Mouse (Mus musculus) midbrain, embryonic 10.5 days (tissue): ENCODE measurements at regions not wholly inside any gene's neighbourhood (a gene's known extent, or its start where the extent isn't known, plus 50 kb on each side); places are given as distances from the start of the nearest gene placed in this dataset.

Source experiments
- DNase-seq: peaks from one replicate; pipeline ENCODE4 v3.0.0-alpha.2; 2017; ENCODE audit warnings: low spot score
- H3K27ac ChIP-seq: fragments of 300-500 bp; sonication (generic); replicated peaks from 2 replicates; pipeline ENCODE4 v1.5.1; 2016; ENCODE audit warnings: mild to moderate bottlenecking
- H3K27me3 ChIP-seq: fragments of 300-500 bp; sonication (generic); 2 replicates; pipeline ENCODE4 v1.6.1; 2016; ENCODE audit warnings: low read depth, mild to moderate bottlenecking; ENCODE audit not compliant: poor library complexity, severe bottlenecking
- H3K36me3 ChIP-seq: fragments of 300-500 bp; sonication (generic); 2 replicates; pipeline ENCODE4 v1.6.1; 2016; ENCODE audit warnings: mild to moderate bottlenecking, moderate library complexity
- H3K4me1 ChIP-seq: fragments of 300-500 bp; sonication (generic); 2 replicates; pipeline ENCODE4 v1.6.1; 2016
- H3K4me3 ChIP-seq: fragments of 300-500 bp; sonication (generic); 2 replicates; pipeline ENCODE4 v1.5.1; 2016; ENCODE audit warnings: mild to moderate bottlenecking, moderate library complexity
- H3K9me3 ChIP-seq: fragments of 300-500 bp; sonication (generic); replicated peaks from 2 replicates; pipeline ENCODE4 v1.6.1; 2016; ENCODE audit warnings: mild to moderate bottlenecking
- WGBS: fragments of 180-500 bp; shearing (Covaris S2); methylation state at CpG from one replicate; pipeline ENCODE4 v1.1.7; 2016; 5-methylcytosine and 5-hydroxymethylcytosine counted together

GRCm38 (mm10) chr9:101807249-101807648, 54.4 kb upstream of the 9630041A04Rik start:
- Histone ChIP-seq H3K36me3 (no peaks in the 10 kb centered on the region), H3K9me3 (no peaks in the 10 kb centered on the region), H3K27me3 (no peaks in the 10 kb centered on the region), H3K27ac (no peak overlapping the region), H3K4me1 (peaks cover 7% of the 10 kb centered on the region), H3K4me3 (no peak overlapping the region)
- 47% methylated on average over 4 of the region's 4 CpGs for WGBS
- no peak for DNase-seq

DNA sequence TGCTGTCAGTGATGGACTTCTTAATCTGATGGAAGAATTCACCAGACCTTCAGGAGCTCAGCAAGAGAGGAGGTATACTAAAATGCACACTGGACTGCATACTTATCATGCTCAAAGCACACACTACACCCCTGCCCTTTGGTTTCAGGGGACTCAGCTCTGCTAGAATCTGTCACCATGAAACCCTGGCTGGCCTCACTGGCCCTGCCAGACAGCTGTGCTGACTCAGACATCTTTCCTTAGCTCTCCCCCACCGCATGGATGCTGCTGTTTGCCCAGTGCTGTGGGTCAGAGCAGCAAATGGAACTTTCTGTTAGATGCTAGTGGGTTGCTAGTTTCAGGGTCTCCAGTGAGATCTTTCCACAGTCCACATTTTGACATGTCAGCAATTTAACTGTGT, 64.9 kb upstream of the 9630041A04Rik start:
- Histone ChIP-seq H3K9me3 (no peaks in the 10 kb centered on the region), H3K27ac (no peak overlapping the region), H3K4me3 (no peak overlapping the region), H3K36me3 (no peaks in the 10 kb centered on the region), H3K27me3 (no peaks in the 10 kb centered on the region), H3K4me1 (no peaks in the 10 kb centered on the region)
- 75% methylated on average over 1 of the region's 1 CpGs for WGBS
- DNase-seq, result no peak

DNA sequence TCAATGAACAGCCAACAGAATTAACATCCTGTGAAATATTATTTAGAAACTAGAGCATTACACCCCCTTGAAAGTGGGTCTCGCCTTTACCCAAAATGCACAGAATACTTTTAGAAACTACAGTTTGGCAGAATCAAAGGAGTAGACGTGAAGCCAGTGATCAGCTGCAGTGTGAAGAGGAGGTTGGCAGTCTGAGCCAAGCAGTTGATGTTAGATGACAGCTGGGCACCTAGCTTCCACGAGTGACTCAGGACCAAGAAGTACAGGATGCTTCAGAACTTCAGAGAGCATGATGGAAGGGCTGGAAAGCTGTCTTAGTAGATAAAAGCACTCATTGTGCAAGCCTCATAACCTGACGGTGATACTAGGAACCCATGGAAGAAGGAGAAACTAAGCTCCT, 65.6 kb upstream of the 9630041A04Rik start:
- 81% methylated on average over 4 of the region's 4 CpGs for WGBS
- no peak for DNase-seq
- Histone ChIP-seq H3K27me3 (no peaks in the 10 kb centered on the region), H3K9me3 (no peaks in the 10 kb centered on the region), H3K4me1 (no peaks in the 10 kb centered on the region), H3K4me3 (no peak overlapping the region), H3K36me3 (no peaks in the 10 kb centered on the region), H3K27ac (no peak overlapping the region)

DNA sequence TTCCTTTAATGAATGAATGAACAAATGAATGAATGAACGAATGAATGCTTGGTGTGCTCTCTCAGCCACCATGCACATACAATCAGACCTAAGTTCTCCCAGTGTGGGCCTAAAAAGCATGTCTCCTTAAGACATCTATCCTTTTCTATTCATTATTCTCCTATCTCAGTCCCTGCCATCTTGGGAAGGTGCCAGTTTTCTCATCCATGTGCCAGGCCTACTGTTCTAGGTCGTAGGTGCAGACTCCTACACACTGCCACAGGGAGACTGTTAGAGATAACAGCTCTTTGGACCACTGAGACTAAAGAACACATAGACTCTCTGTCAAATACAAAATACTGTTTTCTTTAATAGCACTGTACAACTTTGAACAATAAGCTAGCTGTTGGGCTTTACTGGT, 66.2 kb upstream of the 9630041A04Rik start:
- Histone ChIP-seq H3K27me3 (no peaks in the 10 kb centered on the region), H3K9me3 (no peaks in the 10 kb centered on the region), H3K27ac (no peak overlapping the region), H3K4me1 (no peaks in the 10 kb centered on the region), H3K36me3 (no peaks in the 10 kb centered on the region), H3K4me3 (no peak overlapping the region)
- 81% methylated on average over 2 of the region's 2 CpGs for WGBS
- DNase-seq, result no peak

GRCm38 (mm10) chr9:101790936-101791335, 70.7 kb upstream of the 9630041A04Rik start:
- Histone ChIP-seq H3K27me3 (no peaks in the 10 kb centered on the region), H3K9me3 (no peaks in the 10 kb centered on the region), H3K27ac (no peak overlapping the region), H3K4me1 (no peaks in the 10 kb centered on the region), H3K36me3 (no peaks in the 10 kb centered on the region), H3K4me3 (no peak overlapping the region)
- no peak for DNase-seq
- 95% methylated on average over 1 of the region's 1 CpGs for WGBS

DNA sequence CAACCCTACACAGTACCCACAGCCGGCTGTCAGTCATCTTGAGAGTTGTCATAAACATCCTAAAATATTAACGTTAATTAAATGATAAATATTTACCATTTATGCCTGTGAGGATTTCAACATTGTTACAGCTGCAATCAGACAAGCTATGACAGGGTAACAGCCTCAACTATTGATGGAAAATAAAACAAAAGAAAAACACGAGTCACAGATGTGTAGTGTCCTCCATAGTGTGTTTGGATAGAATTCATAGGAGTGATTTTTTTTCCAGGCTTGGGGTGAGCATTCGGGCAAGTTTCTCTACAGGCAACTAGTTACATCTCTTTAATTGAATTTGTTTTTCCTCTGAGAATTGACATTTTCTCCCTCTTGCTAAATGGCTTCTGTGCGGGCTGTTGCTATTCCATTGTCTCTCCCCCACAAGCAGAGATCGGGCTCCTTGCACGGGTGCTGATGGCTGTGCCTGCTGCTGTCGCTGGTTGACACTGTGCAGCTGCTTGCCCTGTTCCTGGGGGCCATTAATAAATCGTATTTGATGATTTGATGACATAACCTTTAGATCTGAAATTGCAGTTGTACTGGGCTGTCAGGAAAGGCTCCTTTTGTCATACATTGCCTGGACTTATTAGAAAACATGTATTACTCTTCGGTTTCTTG, 120.6 kb upstream of the 9630041A04Rik start:
- no peak overlapping the region for H3K4me3 ChIP-seq
- no peak for DNase-seq
- no peaks in the 10 kb centered on the region for H3K36me3 ChIP-seq
- H3K9me3 ChIP-seq, result no peaks in the 10 kb centered on the region
- no peaks in the 10 kb centered on the region for H3K27me3 ChIP-seq
- no peak overlapping the region for H3K27ac ChIP-seq
- no peaks in the 10 kb centered on the region for H3K4me1 ChIP-seq
- 82% methylated on average over 10 of the region's 10 CpGs for WGBS

DNA sequence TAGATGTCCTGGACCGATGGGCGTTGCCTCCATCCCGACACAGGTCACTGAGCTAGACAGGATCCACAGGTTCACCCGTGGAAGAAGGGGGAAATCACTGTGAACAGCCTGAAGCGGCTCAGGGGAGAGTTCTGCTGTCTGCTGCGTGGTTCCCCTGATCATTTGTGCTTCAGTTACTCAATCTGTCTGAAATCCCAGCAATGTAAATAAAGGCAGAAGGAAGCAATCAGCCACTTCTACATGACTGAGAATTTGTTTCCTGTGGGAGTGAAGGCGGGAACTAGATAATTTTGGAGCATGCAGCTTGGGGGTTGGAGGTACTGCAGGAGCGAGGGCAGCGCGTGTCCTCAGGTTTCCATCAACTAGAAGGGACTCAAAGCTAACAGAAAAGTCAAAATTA, 122.3 kb upstream of the 9630041A04Rik start:
- DNase-seq, result no peak

GRCm38 (mm10) chr9:101734271-101734670, 127.4 kb upstream of the 9630041A04Rik start:
- no peak for DNase-seq
- Histone ChIP-seq H3K27me3 (no peaks in the 10 kb centered on the region), H3K9me3 (no peaks in the 10 kb centered on the region), H3K4me1 (peaks cover 10% of the 10 kb centered on the region), H3K4me3 (no peak overlapping the region), H3K27ac (0 out of 2 replicates have a peak overlapping the region, but pooled peaks have one; percentile 24), H3K36me3 (no peaks in the 10 kb centered on the region)
- WGBS, result 79% methylated on average over 8 of the region's 8 CpGs

More for the DNA sequence above, 122.3 kb upstream of the 9630041A04Rik start:
- H3K36me3 ChIP-seq, result no peaks in the 10 kb centered on the region
- H3K4me3 ChIP-seq, result no peak overlapping the region
- no peaks in the 10 kb centered on the region for H3K27me3 ChIP-seq
- WGBS, result 86% methylated on average over 10 of the region's 10 CpGs
- peaks cover 1% of the 10 kb centered on the region for H3K4me1 ChIP-seq
- H3K27ac ChIP-seq, result no peak overlapping the region
- no peaks in the 10 kb centered on the region for H3K9me3 ChIP-seq

DNA sequence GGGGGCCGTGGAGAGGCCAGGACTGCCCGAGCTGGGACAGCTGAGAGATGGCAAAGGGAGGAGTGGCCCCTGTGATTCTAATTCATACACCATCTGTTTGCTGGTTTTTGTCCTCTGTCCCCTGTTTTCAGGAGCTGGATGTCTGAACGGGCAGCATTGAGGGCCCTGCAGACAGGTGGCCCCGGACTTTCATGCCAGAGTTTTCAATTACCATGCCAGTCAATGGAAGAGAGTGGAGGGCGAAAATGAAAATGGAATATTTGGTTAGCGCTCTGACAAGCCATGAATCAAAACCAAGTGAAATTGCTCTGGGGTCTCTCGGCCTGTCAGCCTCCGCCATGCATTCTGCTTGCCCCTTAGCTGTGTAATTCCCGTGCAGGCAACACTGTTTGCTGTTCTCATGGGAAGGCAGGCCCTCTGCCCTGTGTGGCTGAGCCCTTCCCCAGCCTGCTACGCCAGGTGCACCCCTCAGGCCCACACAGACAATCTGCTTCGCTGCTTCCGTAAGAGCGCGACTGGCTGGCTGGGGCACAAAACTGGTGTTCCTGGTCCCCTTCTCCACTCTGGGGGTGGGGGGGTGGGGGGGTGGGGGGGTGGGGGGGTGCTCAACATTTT, 127.9 kb upstream of the 9630041A04Rik start:
- DNase-seq, result no peak
- Histone ChIP-seq H3K36me3 (no peaks in the 10 kb centered on the region), H3K4me3 (no peak overlapping the region), H3K27ac (0 out of 2 replicates have a peak overlapping the region, but pooled peaks have one; percentile 24), H3K9me3 (no peaks in the 10 kb centered on the region), H3K27me3 (no peaks in the 10 kb centered on the region), H3K4me1 (peaks cover 10% of the 10 kb centered on the region)
- 81% methylated on average over 14 of the region's 14 CpGs for WGBS

DNA sequence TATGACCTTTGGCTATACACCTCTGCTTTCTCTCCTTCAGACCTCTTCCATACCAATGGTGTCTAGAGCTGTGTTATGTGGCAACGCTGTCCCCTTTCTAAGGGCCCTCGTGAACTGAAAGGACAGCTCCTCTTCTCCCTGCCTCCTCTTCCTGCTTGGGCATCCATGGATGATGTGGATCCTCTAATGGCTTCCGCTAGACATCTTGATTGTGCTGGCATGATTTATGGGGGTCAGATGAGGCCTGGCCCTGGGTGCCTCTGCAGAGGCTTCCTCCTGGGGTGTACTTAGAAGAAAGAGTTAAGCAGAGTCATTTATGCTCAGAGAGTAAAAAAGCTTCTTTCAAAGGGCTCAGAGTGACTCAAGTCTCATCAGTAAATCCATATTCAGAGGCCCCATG, 131.5 kb upstream of the 9630041A04Rik start:
- Histone ChIP-seq H3K4me3 (no peak overlapping the region), H3K27me3 (no peaks in the 10 kb centered on the region), H3K27ac (no peak overlapping the region), H3K36me3 (no peaks in the 10 kb centered on the region), H3K4me1 (peaks cover 10% of the 10 kb centered on the region), H3K9me3 (no peaks in the 10 kb centered on the region)
- WGBS, result 84% methylated on average over 3 of the region's 3 CpGs
- no peak for DNase-seq

- H3K27ac ChIP-seq, result peak overlapping the region; percentile 33
- H3K36me3 ChIP-seq, result no peaks in the 10 kb centered on the region
- H3K9me3 ChIP-seq, result no peaks in the 10 kb centered on the region
- no peak for DNase-seq
- no peak overlapping the region for H3K4me3 ChIP-seq
- no peaks in the 10 kb centered on the region for H3K27me3 ChIP-seq
- 24% methylated on average over 2 of the region's 2 CpGs for WGBS
- peaks cover 14% of the 10 kb centered on the region for H3K4me1 ChIP-seq
These were observed 143.7 kb upstream of the 9630041A04Rik start for GRCm38 (mm10) chr9:101717911-101718310.

GRCm38 (mm10) chr9:101716326-101716725, 145.3 kb upstream of the 9630041A04Rik start:
- DNase-seq, result no peak
- Histone ChIP-seq H3K36me3 (no peaks in the 10 kb centered on the region), H3K4me3 (no peak overlapping the region), H3K27me3 (no peaks in the 10 kb centered on the region), H3K27ac (no peak overlapping the region), H3K9me3 (no peaks in the 10 kb centered on the region), H3K4me1 (peaks cover 14% of the 10 kb centered on the region)
- WGBS, result 80% methylated on average over 5 of the region's 5 CpGs

GRCm38 (mm10) chr9:101714805-101715204, 146.8 kb upstream of the 9630041A04Rik start:
- peaks cover 14% of the 10 kb centered on the region for H3K4me1 ChIP-seq
- H3K27ac ChIP-seq, result no peak overlapping the region
- no peak overlapping the region for H3K4me3 ChIP-seq
- no peaks in the 10 kb centered on the region for H3K36me3 ChIP-seq
- WGBS, result 87% methylated on average over 5 of the region's 5 CpGs
- H3K9me3 ChIP-seq, result no peaks in the 10 kb centered on the region
- no peak for DNase-seq
- no peaks in the 10 kb centered on the region for H3K27me3 ChIP-seq
